11 mouse cellular contexts compared by ENCODE assay signal in genomic region chr1:170455910-170456700, GRCm38 (mm10).
"Had no signal": no experiment of that assay in that cellular context is flagged by ENCODE, and none has a peak within 500 bp of the region (broad histone marks: within the 10 kb centered on the region; RNA-seq: fewer than 3 reads in every experiment).

No protein-coding gene starts in this region.

- H3K4me3 ChIP-seq: limb, embryonic 10.5 days; liver, embryonic 13.5 days; lung, embryonic 15.5 days; midbrain, embryonic 13.5 days had no signal

- H3K36me3 ChIP-seq: limb, embryonic 10.5 days; liver, embryonic 13.5 days; lung, embryonic 15.5 days; midbrain, embryonic 13.5 days had no signal

- H3K27ac ChIP-seq: limb, embryonic 10.5 days; liver, embryonic 13.5 days; lung, embryonic 15.5 days; macrophage; midbrain, embryonic 13.5 days had no signal

- DNase-seq: kidney, postnatal 14 days; liver, embryonic 13.5 days; liver, postnatal 0 days; lung, postnatal 14 days; spleen, adult 18-20 months; thymus, adult 18-20 months; thymus, postnatal 14 days had no signal

- H3K27me3 ChIP-seq: liver, embryonic 13.5 days; lung, embryonic 15.5 days; midbrain, embryonic 13.5 days had no signal

- ATAC-seq: liver, postnatal 0 days; midbrain, embryonic 13.5 days had no signal

- H3K9me3 ChIP-seq: limb, embryonic 10.5 days; liver, embryonic 13.5 days; lung, embryonic 15.5 days; midbrain, embryonic 13.5 days had no signal

- H3K4me1 ChIP-seq: limb, embryonic 10.5 days; liver, embryonic 13.5 days had no signal

- H3K9ac ChIP-seq: liver, embryonic 13.5 days; liver, postnatal 0 days; lung, embryonic 15.5 days; midbrain, embryonic 13.5 days had no signal

- H3K4me2 ChIP-seq: liver, embryonic 13.5 days; lung, embryonic 15.5 days; midbrain, embryonic 13.5 days had no signal
